Mouse (Mus musculus): ENCODE results near the gene Mrps26. TPM values are rescaled to one million over a fixed set of nuclear protein-coding genes. Genes with fewer than 3 reads are reported as not detected.

The Mrps26 gene
- polyA plus RNA-seq, 1 experiment: 86.1 TPM

Other genes starting within 250 kb of the Mrps26 start
- gene Cpxm1, start 166.2 kb upstream of the Mrps26 start, polyA plus RNA-seq (2012; rRNA removed): 14.2 and 16.3 TPM in 2 replicates
- gene Gm28372, start 158.5 kb upstream of the Mrps26 start, polyA plus RNA-seq (2012; rRNA removed): not detected in 2 replicates
- not detected in 2 replicates for gene 1700020A23Rik, start 158.5 kb upstream of the Mrps26 start, polyA plus RNA-seq (2012; rRNA removed)
- not detected in 2 replicates for gene Tmem239, start 157.3 kb upstream of the Mrps26 start, polyA plus RNA-seq (2012; rRNA removed)
- gene Vps16, start 139.4 kb upstream of the Mrps26 start, polyA plus RNA-seq (2012; rRNA removed): 98.1 and 115 TPM in 2 replicates
- gene Pced1a, start 139.0 kb upstream of the Mrps26 start, polyA plus RNA-seq (2012; rRNA removed): 22.7 and 24.3 TPM in 2 replicates
- gene Ptpra, start 113.5 kb upstream of the Mrps26 start, polyA plus RNA-seq (2012; rRNA removed): 143 and 161 TPM in 2 replicates
- gene Oxt, start 12.4 kb downstream of the Mrps26 start, polyA plus RNA-seq (2012; rRNA removed): 0.76 TPM in 1 of 2 replicates, not detected in the other
- gene Avp, start 18.8 kb downstream of the Mrps26 start, polyA plus RNA-seq (2012; rRNA removed): 0.50 and 0.76 TPM in 2 replicates
- 3.8 TPM in 2 replicates for gene Fastkd5, start 66.3 kb downstream of the Mrps26 start, polyA plus RNA-seq (2012; rRNA removed)
- 9.8 and 11.2 TPM in 2 replicates for gene Ubox5, start 66.3 kb downstream of the Mrps26 start, polyA plus RNA-seq (2012; rRNA removed)
- gene Lzts3, start 79.1 kb downstream of the Mrps26 start, polyA plus RNA-seq (2012; rRNA removed): 114 and 133 TPM in 2 replicates
- 97.5 and 108 TPM in 2 replicates for gene Ddrgk1, start 100.9 kb downstream of the Mrps26 start, polyA plus RNA-seq (2012; rRNA removed)
- gene Itpa, start 103.9 kb downstream of the Mrps26 start, polyA plus RNA-seq (2012; rRNA removed): 53.3 and 58.1 TPM in 2 replicates
- 0.96 and 1.2 TPM in 2 replicates for gene Slc4a11, start 133.8 kb downstream of the Mrps26 start, polyA plus RNA-seq (2012; rRNA removed)

Data from frontal cortex, adult 2 months (tissue).